8 mouse cellular contexts compared by ENCODE assay signal in genomic region chr17:35860831-35861197, GRCm38 (mm10). TPM values are rescaled to one million over a fixed set of nuclear protein-coding genes. Genes with fewer than 3 reads are reported as not detected.
DNase-seq lines count a peak whose midpoint lies in the region; ATAC-seq and TF ChIP-seq lines count a peak whose summit lies in the region.

No protein-coding gene starts in this region.

- peak overlapping the region; percentile 39 for H3K4me3 ChIP-seq in lung, adult 2 months (replicated peaks; ENCODE audit: extremely low read depth, low read depth, low read length)
- H3K4me3 ChIP-seq in limb, embryonic 11.5 days (ENCODE audit: low read depth, low read length): peak overlapping the region; percentile 52
- peak overlapping the region; percentile 78 for H3K4me3 ChIP-seq in neural tube, embryonic 13.5 days

- H3K4me2 ChIP-seq in limb, embryonic 11.5 days (ENCODE audit: low read depth, severe bottlenecking): peak overlapping the region; percentile 49
- peak overlapping the region; percentile 70 for H3K4me2 ChIP-seq in neural tube, embryonic 13.5 days

- H3K9me3 ChIP-seq in limb, embryonic 11.5 days (ENCODE audit: control insufficient read depth, low read length): no peaks in the 10 kb centered on the region
- no peaks in the 10 kb centered on the region for H3K9me3 ChIP-seq in neural tube, embryonic 13.5 days

- no peak overlapping the region; the same call in 1 of the 2 replicates for H3K9ac ChIP-seq in limb, embryonic 11.5 days (ENCODE audit: low read length)
- H3K9ac ChIP-seq in neural tube, embryonic 13.5 days: peak overlapping the region; percentile 83

- H3K36me3 ChIP-seq in limb, embryonic 11.5 days (ENCODE audit: control insufficient read depth, insufficient read depth, low read length): peaks cover 3% of the 10 kb centered on the region
- peaks cover 19% of the 10 kb centered on the region for H3K36me3 ChIP-seq in neural tube, embryonic 13.5 days

- TF ChIP-seq CTCF in lung, adult 2 months (IDR thresholded peaks at IDR 0.05; ENCODE audit: insufficient read depth, low read length): no peak

- no peaks in the 10 kb centered on the region for H3K27me3 ChIP-seq in limb, embryonic 11.5 days (ENCODE audit: control insufficient read depth, insufficient read depth, low read length)
- no peaks in the 10 kb centered on the region for H3K27me3 ChIP-seq in neural tube, embryonic 13.5 days

- no peak for DNase-seq in lung, adult 2 months
- no peak for DNase-seq in lung, postnatal 14 days
- DNase-seq in limb, embryonic 11.5 days (ENCODE audit: low spot score): no peak
- DNase-seq in cerebellum, adult 18-20 months: no peak
- no peak for DNase-seq in spleen, postnatal 14 days (ENCODE audit: low spot score in 2 of 2)

- 0 out of 2 replicates have a peak, but pooled peaks cover 3% of the 10 kb centered on the region for H3K4me1 ChIP-seq in lung, adult 2 months (ENCODE audit: control insufficient read depth, insufficient read depth, low read length)
- H3K4me1 ChIP-seq in limb, embryonic 11.5 days (ENCODE audit: control insufficient read depth, insufficient read depth, low read length): peaks cover 5% of the 10 kb centered on the region; the same call in 1 of the 2 replicates
- H3K4me1 ChIP-seq in neural tube, embryonic 13.5 days (replicated peaks): peaks cover 24% of the 10 kb centered on the region

- WGBS in lung, adult 2 months: 4% methylated on average over 12 of the region's 12 CpGs
- 5% methylated on average over 12 of the region's 12 CpGs for WGBS in limb, embryonic 11.5 days
- 4% methylated on average over 12 of the region's 12 CpGs for WGBS in neural tube, embryonic 13.5 days

- no peak overlapping the region for H3K27ac ChIP-seq in limb, embryonic 11.5 days (replicated peaks; ENCODE audit: low read depth, low read length)
- H3K27ac ChIP-seq in neural tube, embryonic 13.5 days (replicated peaks): peak overlapping the region; percentile 96

- no peak for TF ChIP-seq POLR2A in lung, adult 2 months (IDR thresholded peaks at IDR 0.05; ENCODE audit: borderline replicate concordance, extremely low read depth, low read depth, low read length)

- peak; percentile 48 for ATAC-seq in erythroblast, adult 5-6 weeks (replicated peaks; ENCODE audit: low FRiP score, poor library complexity, severe bottlenecking)
- no peak; the same call in 1 of the 2 replicates for ATAC-seq in limb, embryonic 11.5 days (ENCODE audit: insufficient number of reproducible peaks, low FRiP score, low TSS enrichment, low read depth)
- ATAC-seq in neural tube, embryonic 13.5 days (ENCODE audit: low read depth): peak; percentile 3; the same call in 1 of the 2 replicates
- ATAC-seq in cerebellum, adult (ENCODE audit: insufficient number of reproducible peaks, low FRiP score, low TSS enrichment): no peak

RNA-seq across cellular contexts. Expression of gene Nrm, which starts 0.3 kb away (rescaled TPM):
- 16.5 and 26.2 TPM in 2 replicates for polyA plus RNA-seq in lung, adult 2 months (2012; rRNA removed)
- 12.9 and 15.0 TPM in 2 replicates for total RNA-seq in erythroblast, adult 5-6 weeks (2015; ENCODE audit: low replicate concordance)
- total RNA-seq in erythroblast, adult 5-6 weeks (2017; ENCODE audit: low replicate concordance): 3.2 and 20.0 TPM in 2 replicates
- polyA plus RNA-seq in limb, embryonic 11.5 days (2014; fragmentation: Nextera tagmentation; extraction: Ambion mirVana): 55.6 and 56.4 TPM in 2 replicates
- polyA plus RNA-seq in neural tube, embryonic 13.5 days (2015; fragmentation: Nextera tagmentation; extraction: Ambion mirVana): 28.2 and 29.0 TPM in 2 replicates

RNA-seq across cellular contexts. Expression of gene Ppp1r18, which starts 4.6 kb away (rescaled TPM):
- 53.9 and 61.5 TPM in 2 replicates for polyA plus RNA-seq in lung, adult 2 months (2012; rRNA removed)
- 22.5 and 37.0 TPM in 2 replicates for total RNA-seq in erythroblast, adult 5-6 weeks (2015; ENCODE audit: low replicate concordance)
- total RNA-seq in erythroblast, adult 5-6 weeks (2017; ENCODE audit: low replicate concordance): 10.3 and 13.4 TPM in 2 replicates
- 22.9 and 25.6 TPM in 2 replicates for polyA plus RNA-seq in limb, embryonic 11.5 days (2014; fragmentation: Nextera tagmentation; extraction: Ambion mirVana)
- 28.9 and 33.6 TPM in 2 replicates for polyA plus RNA-seq in neural tube, embryonic 13.5 days (2015; fragmentation: Nextera tagmentation; extraction: Ambion mirVana)

RNA-seq across cellular contexts. Expression of gene Dhx16, which starts 18.8 kb away (rescaled TPM):
- 62.8 and 70.1 TPM in 2 replicates for polyA plus RNA-seq in lung, adult 2 months (2012; rRNA removed)
- 38.6 and 56.0 TPM in 2 replicates for total RNA-seq in erythroblast, adult 5-6 weeks (2015; ENCODE audit: low replicate concordance)
- total RNA-seq in erythroblast, adult 5-6 weeks (2017; ENCODE audit: low replicate concordance): 30.8 and 38.9 TPM in 2 replicates
- 46.5 and 51.2 TPM in 2 replicates for polyA plus RNA-seq in limb, embryonic 11.5 days (2014; fragmentation: Nextera tagmentation; extraction: Ambion mirVana)
- 31.0 and 39.6 TPM in 2 replicates for polyA plus RNA-seq in neural tube, embryonic 13.5 days (2015; fragmentation: Nextera tagmentation; extraction: Ambion mirVana)

RNA-seq across cellular contexts. Expression of gene Mdc1, which starts 19.5 kb away (rescaled TPM):
- polyA plus RNA-seq in lung, adult 2 months (2012; rRNA removed): 6.8 and 8.2 TPM in 2 replicates
- total RNA-seq in erythroblast, adult 5-6 weeks (2015; ENCODE audit: low replicate concordance): 20.4 and 30.9 TPM in 2 replicates
- total RNA-seq in erythroblast, adult 5-6 weeks (2017; ENCODE audit: low replicate concordance): 12.4 and 16.4 TPM in 2 replicates
- 20.7 and 23.5 TPM in 2 replicates for polyA plus RNA-seq in limb, embryonic 11.5 days (2014; fragmentation: Nextera tagmentation; extraction: Ambion mirVana)
- 7.2 and 9.6 TPM in 2 replicates for polyA plus RNA-seq in neural tube, embryonic 13.5 days (2015; fragmentation: Nextera tagmentation; extraction: Ambion mirVana)

RNA-seq across cellular contexts. Expression of gene Tubb5, which starts 22.7 kb away (rescaled TPM):
- 258 and 298 TPM in 2 replicates for polyA plus RNA-seq in lung, adult 2 months (2012; rRNA removed)
- 243 and 249 TPM in 2 replicates for total RNA-seq in erythroblast, adult 5-6 weeks (2015; ENCODE audit: low replicate concordance)
- total RNA-seq in erythroblast, adult 5-6 weeks (2017; ENCODE audit: low replicate concordance): 216 and 335 TPM in 2 replicates
- polyA plus RNA-seq in limb, embryonic 11.5 days (2014; fragmentation: Nextera tagmentation; extraction: Ambion mirVana): 1,416 and 1,443 TPM in 2 replicates
- 1,686 and 1,692 TPM in 2 replicates for polyA plus RNA-seq in neural tube, embryonic 13.5 days (2015; fragmentation: Nextera tagmentation; extraction: Ambion mirVana)

Comparison
In these comparisons a context has a peak if more than half of its experiments do, and no peak if none do; other contexts are left out.
1. ATAC-seq: peak in erythroblast, adult 5-6 weeks (single experiment) and neural tube, embryonic 13.5 days (single experiment); none in limb, embryonic 11.5 days (single experiment) and cerebellum, adult (single experiment).
2. Peak in every context shown above with its lines, with median percentiles within 50 percentile points of each other: H3K4me3 ChIP-seq.